Mouse (Mus musculus) limb, embryonic 15.5 days (tissue): Measurements from ENCODE around the gene Pbxip1. TPM values are rescaled to one million over a fixed set of nuclear protein-coding genes. Genes with fewer than 3 reads are reported as not detected.

Experiments
- ATAC-seq: fragments of 200-750 bp; cut with Nextera tagmentation; 2 replicates; pipeline ENCODE4 v1.8.0; 2017; ENCODE audit warnings: low read depth, moderate TSS enrichment; ENCODE audit not compliant: insufficient number of reproducible peaks, low FRiP score, low TSS enrichment
- H3K27ac ChIP-seq: fragments of 300-500 bp; sonication (generic); 2 replicates; pipeline ENCODE4 v1.5.1; 2015; ENCODE audit warnings: moderate library complexity, mild to moderate bottlenecking, inconsistent platforms
- H3K27me3 ChIP-seq: fragments of 300-500 bp; sonication (generic); 2 replicates; pipeline ENCODE4 v1.6.1; 2015; ENCODE audit warnings: inconsistent platforms
- H3K36me3 ChIP-seq: fragments of 300-500 bp; sonication (generic); 2 replicates; pipeline ENCODE4 v1.6.1; 2015; ENCODE audit warnings: inconsistent platforms
- H3K4me1 ChIP-seq: fragments of 300-500 bp; sonication (generic); 2 replicates; pipeline ENCODE4 v1.6.1; 2015; ENCODE audit warnings: inconsistent platforms
- H3K4me2 ChIP-seq: fragments of 300-500 bp; sonication (generic); 2 replicates; pipeline ENCODE4 v1.6.1; 2015; ENCODE audit warnings: mild to moderate bottlenecking, inconsistent platforms
- H3K4me3 ChIP-seq: fragments of 300-500 bp; sonication (generic); 2 replicates; pipeline ENCODE4 v1.5.1; 2015; ENCODE audit warnings: mild to moderate bottlenecking, inconsistent platforms
- H3K9ac ChIP-seq: fragments of 300-500 bp; sonication (generic); 2 replicates; pipeline ENCODE4 v1.6.1; 2015; ENCODE audit warnings: inconsistent platforms
- H3K9me3 ChIP-seq: fragments of 300-500 bp; sonication (generic); 2 replicates; pipeline ENCODE4 v1.6.1; 2016; ENCODE audit warnings: inconsistent platforms
- WGBS: fragments of 180-500 bp; shearing (Covaris S2); methylation state at CpG from one replicate; pipeline ENCODE4 v1.1.7; 2015; 5-methylcytosine and 5-hydroxymethylcytosine counted together
- polyA plus RNA-seq: library from polyadenylated mRNA; unstranded; fragments of >200 nt; fragmentation: Nextera tagmentation; extraction: Ambion mirVana; gene quantifications from 2 replicates; pipeline ENCODE4 v1.2.1, GENCODE M21; 2015

The Pbxip1 gene
- polyA plus RNA-seq, 1 experiment from 2014 or later, result 33.9 TPM

DNA sequence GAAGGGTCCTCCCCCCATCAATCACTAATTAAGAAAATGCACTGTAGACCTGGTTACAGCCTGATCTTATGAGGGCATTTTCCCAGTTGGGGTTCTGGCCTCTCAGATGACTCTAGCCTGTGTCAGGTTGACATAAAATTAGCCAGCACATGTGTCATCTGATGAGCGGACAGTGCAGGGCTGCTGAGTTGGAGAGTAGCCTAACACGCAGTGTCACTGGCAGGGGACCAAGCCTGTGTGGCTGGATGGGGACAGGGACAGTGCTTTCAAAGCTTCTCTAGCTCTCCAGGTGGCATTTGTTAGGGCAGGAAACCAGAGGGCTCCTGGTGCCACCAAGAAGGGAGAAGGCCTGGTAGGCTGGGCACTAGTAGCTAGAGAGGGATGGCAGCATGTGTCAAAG lies 4.2 kb downstream of the Pbxip1 start:
- 93% methylated on average over 2 of the region's 2 CpGs for WGBS

GRCm38 (mm10) chr3:89448720-89449537 lies 12.4 kb downstream of the Pbxip1 start:
- 67% methylated on average over 13 of the region's 13 CpGs for WGBS
- Histone ChIP-seq H3K9me3 (no peaks in the 10 kb centered on the region), H3K4me1 (peaks cover 11% of the 10 kb centered on the region; the same call in 1 of the 2 replicates), H3K27ac (0 out of 2 replicates have a peak overlapping the region, but pooled peaks have one; percentile 22), H3K9ac (no peak overlapping the region), H3K27me3 (no peaks in the 10 kb centered on the region), H3K36me3 (peaks cover 38% of the 10 kb centered on the region), H3K4me3 (no peak overlapping the region), H3K4me2 (no peak overlapping the region)
- ATAC-seq, result no peak

More for the DNA sequence above, 4.2 kb downstream of the Pbxip1 start:
- peaks cover 29% of the 10 kb centered on the region for H3K36me3 ChIP-seq
- H3K4me2 ChIP-seq, result no peak overlapping the region
- no peak overlapping the region for H3K4me3 ChIP-seq
- no peak overlapping the region for H3K27ac ChIP-seq
- no peaks in the 10 kb centered on the region for H3K27me3 ChIP-seq
- no peak overlapping the region for H3K9ac ChIP-seq
- H3K4me1 ChIP-seq, result peaks cover 11% of the 10 kb centered on the region
- H3K9me3 ChIP-seq, result no peaks in the 10 kb centered on the region
- no peak for ATAC-seq

GRCm38 (mm10) chr3:89449541-89449940 lies 13.0 kb downstream of the Pbxip1 start:
- H3K4me2 ChIP-seq, result no peak overlapping the region
- H3K4me3 ChIP-seq, result no peak overlapping the region
- peaks cover 11% of the 10 kb centered on the region; the same call in 1 of the 2 replicates for H3K4me1 ChIP-seq
- ATAC-seq, result no peak
- H3K9ac ChIP-seq, result no peak overlapping the region
- H3K27ac ChIP-seq, result no peak overlapping the region
- no peaks in the 10 kb centered on the region for H3K27me3 ChIP-seq
- no peaks in the 10 kb centered on the region for H3K9me3 ChIP-seq
- peaks cover 33% of the 10 kb centered on the region for H3K36me3 ChIP-seq
- WGBS, result 43% methylated on average over 7 of the region's 7 CpGs

GRCm38 (mm10) chr3:89451916-89452315 lies 15.4 kb downstream of the Pbxip1 start:
- Histone ChIP-seq H3K27ac (no peak overlapping the region), H3K9me3 (no peaks in the 10 kb centered on the region), H3K9ac (no peak overlapping the region), H3K4me1 (peaks cover 11% of the 10 kb centered on the region; the same call in 1 of the 2 replicates), H3K27me3 (no peaks in the 10 kb centered on the region), H3K36me3 (peaks cover 10% of the 10 kb centered on the region; the same call in 1 of the 2 replicates), H3K4me3 (no peak overlapping the region), H3K4me2 (no peak overlapping the region)
- WGBS, result 75% methylated on average over 1 of the region's 1 CpGs
- no peak for ATAC-seq

- ATAC-seq, result no peak
- Histone ChIP-seq H3K9ac (no peak within 1 kb of the TSS), H3K36me3 (no peaks in the 10 kb centered on the region), H3K4me3 (no peak within 1 kb of the TSS), H3K4me1 (peaks cover 4% of the 10 kb centered on the region; the same call in 1 of the 2 replicates), H3K4me2 (no peak within 1 kb of the TSS), H3K27me3 (no peaks in the 10 kb centered on the region), H3K27ac (no peak within 1 kb of the TSS), H3K9me3 (no peaks in the 10 kb centered on the region)
- 61% methylated on average over 10 of the region's 10 CpGs for WGBS
Measured at GRCm38 (mm10) chr3:89454401-89455177, 18.1 kb downstream of the Pbxip1 start, which contains the start of gene Pmvk. Gene Pmvk, plus strand, starts transcription at chr3:89454541.

GRCm38 (mm10) chr3:89455786-89456285 lies 19.3 kb downstream of the Pbxip1 start:
- Histone ChIP-seq H3K36me3 (no peaks in the 10 kb centered on the region), H3K4me3 (no peak overlapping the region), H3K9me3 (no peaks in the 10 kb centered on the region), H3K4me2 (no peak overlapping the region), H3K9ac (no peak overlapping the region), H3K27ac (no peak overlapping the region), H3K4me1 (peaks cover 15% of the 10 kb centered on the region; the same call in 1 of the 2 replicates), H3K27me3 (no peaks in the 10 kb centered on the region)
- ATAC-seq, result no peak
- 62% methylated on average over 1 of the region's 1 CpGs for WGBS

- no peak overlapping the region for H3K4me3 ChIP-seq
- no peak overlapping the region for H3K4me2 ChIP-seq
- peaks cover 6% of the 10 kb centered on the region; the same call in 1 of the 2 replicates for H3K36me3 ChIP-seq
- no peaks in the 10 kb centered on the region for H3K9me3 ChIP-seq
- H3K27ac ChIP-seq, result no peak overlapping the region; the same call in 1 of the 2 replicates
- no peaks in the 10 kb centered on the region for H3K27me3 ChIP-seq
- H3K4me1 ChIP-seq, result peaks cover 14% of the 10 kb centered on the region; the same call in 1 of the 2 replicates
- ATAC-seq, result no peak
- H3K9ac ChIP-seq, result no peak overlapping the region
- WGBS, result 39% methylated on average over 10 of the region's 10 CpGs
Measured at GRCm38 (mm10) chr3:89456726-89457665, 20.5 kb downstream of the Pbxip1 start.

GRCm38 (mm10) chr3:89458372-89458964 lies 22.0 kb downstream of the Pbxip1 start:
- Histone ChIP-seq H3K27ac (peak overlapping the region; percentile 88), H3K4me2 (peak overlapping the region; percentile 72), H3K27me3 (no peaks in the 10 kb centered on the region), H3K4me3 (peak overlapping the region; percentile 63), H3K9ac (peak overlapping the region; percentile 72; the same call in 1 of the 2 replicates), H3K4me1 (peaks cover 14% of the 10 kb centered on the region; the same call in 1 of the 2 replicates), H3K9me3 (no peaks in the 10 kb centered on the region), H3K36me3 (peaks cover 11% of the 10 kb centered on the region; the same call in 1 of the 2 replicates)
- no peak for ATAC-seq
- 49% methylated on average over 13 of the region's 13 CpGs for WGBS

DNA sequence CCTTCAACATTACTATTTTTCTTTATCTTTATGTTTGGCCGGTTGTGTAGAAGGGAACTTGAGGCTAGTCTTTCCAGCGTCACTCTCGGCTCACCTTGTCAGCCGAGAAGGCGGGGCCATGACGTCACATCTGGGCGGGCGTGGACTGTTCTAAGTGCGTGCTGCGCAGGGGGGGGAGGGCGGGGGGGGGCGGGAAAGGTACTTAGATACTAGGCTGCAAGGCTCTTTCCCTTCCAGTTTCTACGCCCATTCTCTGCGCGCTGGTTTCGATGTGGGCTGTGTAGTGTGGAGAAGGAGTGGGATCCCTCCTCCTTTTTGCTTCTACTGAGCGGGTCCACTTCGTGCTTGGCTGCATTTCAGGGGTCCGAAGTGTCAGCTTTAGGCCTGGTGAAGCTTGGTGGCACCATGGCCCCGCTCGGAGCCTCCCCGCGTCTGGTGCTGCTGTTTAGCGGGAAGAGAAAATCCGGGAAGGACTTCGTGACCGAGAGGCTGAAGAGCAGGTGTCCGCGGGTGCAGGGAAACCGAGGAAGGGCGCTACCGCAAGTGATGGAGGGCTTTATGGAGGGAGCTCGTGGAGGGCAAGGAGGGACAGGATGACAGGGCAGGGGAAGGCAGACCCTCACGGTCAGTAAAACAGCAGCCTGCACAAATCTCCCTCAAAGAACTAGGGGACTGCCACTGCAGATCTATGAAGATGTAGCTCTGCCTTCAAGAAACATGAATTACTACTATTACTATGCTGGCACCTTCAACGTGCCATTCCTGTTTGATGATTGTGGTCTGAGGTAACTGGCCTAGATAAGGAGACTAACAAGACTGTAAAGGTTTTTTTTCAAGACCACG lies 22.7 kb downstream of the Pbxip1 start:
- Histone ChIP-seq H3K9ac (peak overlapping the region; percentile 72), H3K36me3 (peaks cover 11% of the 10 kb centered on the region; the same call in 1 of the 2 replicates), H3K4me3 (peak overlapping the region; percentile 63), H3K4me2 (peak overlapping the region; percentile 72), H3K27me3 (no peaks in the 10 kb centered on the region), H3K27ac (peak overlapping the region; percentile 88), H3K4me1 (peaks cover 14% of the 10 kb centered on the region; the same call in 1 of the 2 replicates), H3K9me3 (no peaks in the 10 kb centered on the region)
- WGBS, result 1% methylated on average over 36 of the region's 36 CpGs
- ATAC-seq, result peak; percentile 82

DNA sequence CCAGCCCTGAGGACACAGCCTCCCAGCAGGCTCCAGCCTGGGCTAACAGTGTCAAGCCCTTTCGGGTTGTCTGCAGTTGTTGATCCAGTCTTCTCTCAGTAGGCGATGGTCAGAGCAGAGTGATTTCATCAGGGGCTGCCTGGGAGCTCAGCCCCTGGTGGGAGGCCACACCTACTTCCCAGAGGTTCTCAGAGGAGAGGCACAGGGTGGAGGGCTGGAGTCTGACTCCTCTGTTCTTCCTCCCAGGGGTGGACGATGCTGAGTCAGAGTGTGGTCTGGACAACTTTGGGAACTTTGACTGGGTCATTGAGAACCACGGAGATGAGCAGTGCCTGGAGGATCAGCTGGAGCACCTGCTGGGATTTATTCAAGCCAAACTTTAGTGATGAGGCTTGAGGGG lies 31.8 kb downstream of the Pbxip1 start:
- peaks cover 28% of the 10 kb centered on the region for H3K36me3 ChIP-seq
- WGBS, result 54% methylated on average over 4 of the region's 4 CpGs
- no peak for ATAC-seq
- no peak overlapping the region for H3K27ac ChIP-seq
- no peak overlapping the region for H3K4me3 ChIP-seq
- no peaks in the 10 kb centered on the region for H3K4me1 ChIP-seq
- H3K9me3 ChIP-seq, result no peaks in the 10 kb centered on the region
- H3K4me2 ChIP-seq, result no peak overlapping the region
- no peak overlapping the region for H3K9ac ChIP-seq
- no peaks in the 10 kb centered on the region for H3K27me3 ChIP-seq
